Mouse (Mus musculus) small intestine, adult 2 months (tissue): ENCODE results near the gene Plscr2. TPM values are rescaled to one million over a fixed set of nuclear protein-coding genes. Genes with fewer than 3 reads are reported as not detected.
"Not testable (repeated sequence)": the region's sequence is repeated elsewhere in the genome, so short reads cannot be mapped to it uniquely, and the experiment has no call there.

Source experiments
- H3K27ac ChIP-seq: fragments of 200-500 bp; 2 replicates; pipeline ENCODE4 v1.5.1; 2012; ENCODE audit warnings: low read depth, low read length, control low read depth, inconsistent platforms; ENCODE audit not compliant: insufficient read depth
- H3K27me3 ChIP-seq: fragments of 200-500 bp; 2 replicates; pipeline ENCODE4 v1.6.1; 2012; ENCODE audit warnings: mild to moderate bottlenecking, moderate library complexity, low read length, inconsistent platforms; ENCODE audit not compliant: control insufficient read depth, insufficient read depth
- H3K36me3 ChIP-seq: fragments of 200-500 bp; 2 replicates; pipeline ENCODE4 v1.6.1; 2012; ENCODE audit warnings: mild to moderate bottlenecking, low read length, control low read depth, inconsistent platforms; ENCODE audit not compliant: control insufficient read depth, insufficient read depth
- H3K4me1 ChIP-seq: fragments of 200-500 bp; 2 replicates; pipeline ENCODE4 v1.6.1; 2012; ENCODE audit warnings: low read length, inconsistent platforms, mixed read lengths; ENCODE audit not compliant: control insufficient read depth, insufficient read depth, insufficient read length
- H3K4me3 ChIP-seq: fragments of 200-500 bp; 2 replicates; pipeline ENCODE4 v1.5.1; 2012; ENCODE audit warnings: low read depth, mild to moderate bottlenecking, control low read depth, inconsistent platforms, low read length, moderate library complexity
- CTCF ChIP-seq: fragments of 200-500 bp; IDR thresholded peaks from 2 replicates; pipeline ENCODE4 v1.5.1; 2012; ENCODE audit warnings: low read depth, mild to moderate bottlenecking, control low read depth, inconsistent platforms, low read length, moderate library complexity, mixed read lengths; ENCODE audit not compliant: insufficient replicate concordance, insufficient read length; ENCODE audit errors: extremely low read depth
- POLR2A ChIP-seq: fragments of 200-500 bp; IDR thresholded peaks from 2 replicates; pipeline ENCODE4 v1.6.1; 2012; ENCODE audit warnings: low read depth, mild to moderate bottlenecking, control low read depth, inconsistent platforms, low read length, moderate library complexity
- WGBS: fragments of 180-500 bp; shearing (Covaris S2); methylation state at CpG from one replicate; pipeline ENCODE4 v1.1.7; 2018; 5-methylcytosine and 5-hydroxymethylcytosine counted together
- polyA plus RNA-seq: library from polyadenylated mRNA; depleted of rRNA; stranded (reverse); fragments of >200 nt; gene quantifications from 2 replicates; pipeline ENCODE4 v1.2.3, GENCODE M21; 2012

Gene Plscr2
- polyA plus RNA-seq, 1 experiment: 0.80 TPM

DNA sequence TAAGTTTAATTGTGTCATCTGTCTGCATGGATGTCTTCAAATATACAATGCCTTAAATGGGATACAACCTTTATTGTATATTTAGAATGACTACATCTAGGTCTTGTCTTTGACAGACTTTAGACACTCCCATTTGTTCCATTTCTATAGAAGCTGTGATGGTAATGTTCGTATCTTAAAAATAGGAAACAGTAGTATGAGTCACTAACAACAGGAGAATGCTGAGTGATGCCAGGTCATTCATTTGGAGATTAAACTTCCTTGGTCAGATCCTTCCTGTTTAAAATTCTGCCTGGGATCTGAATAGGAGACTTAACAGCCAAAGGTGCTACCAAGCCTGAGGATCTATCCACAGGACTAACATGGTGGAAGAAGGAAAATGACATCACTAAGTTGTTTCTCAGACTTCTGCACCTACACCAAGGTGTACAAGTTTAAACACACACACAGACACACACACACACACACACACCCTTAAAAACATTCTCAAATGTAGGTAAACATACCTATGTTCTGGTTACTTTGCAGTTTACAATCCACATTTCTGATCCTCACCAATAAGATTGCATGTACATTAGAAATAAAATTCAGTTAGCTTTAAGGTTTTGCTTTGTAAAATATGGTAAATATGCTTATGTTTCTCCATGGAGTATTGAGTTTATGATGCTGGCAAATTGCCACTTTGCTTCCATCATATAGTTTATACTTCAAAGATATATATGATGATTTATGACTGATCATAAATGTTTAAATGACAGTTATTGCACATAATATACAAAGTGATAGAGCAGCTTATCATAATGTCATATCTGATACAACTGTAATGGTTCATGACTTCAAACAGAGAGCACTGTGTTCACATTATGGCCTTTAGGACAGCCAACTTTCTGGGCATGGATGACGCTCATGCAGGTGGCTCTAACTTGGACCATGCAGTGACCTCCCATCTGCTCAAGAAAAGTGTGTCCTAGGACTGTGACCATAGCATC, 18.5 kb downstream of the Plscr2 start:
- no peak overlapping the region for H3K27ac ChIP-seq
- WGBS: 29% methylated on average over 2 of the region's 2 CpGs
- TF ChIP-seq POLR2A (no peak), CTCF (no peak)

DNA sequence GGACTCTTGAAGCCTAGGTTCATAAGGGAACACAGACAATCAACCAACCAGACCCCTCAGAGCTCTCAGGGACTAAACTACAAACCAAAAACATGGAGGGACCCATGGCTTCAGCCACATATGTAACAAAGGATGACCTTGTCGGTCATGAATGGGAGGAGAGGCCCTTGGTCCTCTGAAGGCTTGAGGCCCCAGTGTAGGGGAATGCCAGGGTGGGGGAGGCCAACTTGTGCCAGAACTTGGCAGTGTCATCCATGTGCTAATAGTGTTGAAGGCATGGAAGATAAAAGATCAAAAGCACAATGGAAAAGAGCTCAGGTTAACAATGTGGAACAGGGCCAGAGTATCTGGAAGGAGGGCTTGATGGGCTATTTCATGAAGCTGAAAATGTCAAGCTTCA, 22.9 kb downstream of the Plscr2 start:
- TF ChIP-seq CTCF (no peak), POLR2A (no peak)
- Histone ChIP-seq H3K27me3 (peaks cover 6% of the 10 kb centered on the region), H3K4me1 (no peaks in the 10 kb centered on the region), H3K27ac (no peak overlapping the region), H3K4me3 (no peak overlapping the region), H3K36me3 (no peaks in the 10 kb centered on the region)
- 71% methylated on average over 1 of the region's 1 CpGs for WGBS

More for the DNA sequence above, 18.5 kb downstream of the Plscr2 start:
- Histone ChIP-seq H3K4me1 (no peaks in the 10 kb centered on the region), H3K27me3 (peaks cover 13% of the 10 kb centered on the region), H3K36me3 (no peaks in the 10 kb centered on the region), H3K4me3 (no peak overlapping the region)

DNA sequence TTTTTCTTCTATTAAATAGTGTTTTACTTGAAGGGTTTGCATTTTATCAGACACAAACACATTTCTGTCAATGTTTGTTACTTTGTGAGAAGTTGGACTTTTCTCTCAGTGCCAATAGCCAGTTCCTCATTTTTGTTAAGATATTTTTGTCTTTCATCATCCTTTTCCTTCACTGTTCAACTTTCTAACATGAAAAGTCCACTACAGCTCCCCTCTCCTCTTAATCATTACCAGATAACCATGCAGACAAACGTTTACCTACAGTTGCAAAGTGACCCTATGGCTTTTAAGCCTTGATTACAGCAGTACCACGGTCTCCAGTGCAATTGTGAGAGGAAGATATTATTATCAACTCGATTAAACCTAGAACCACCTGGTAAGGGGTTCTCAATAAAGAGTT, 25.8 kb downstream of the Plscr2 start:
- Histone ChIP-seq H3K27ac (no peak overlapping the region), H3K4me3 (no peak overlapping the region), H3K36me3 (no peaks in the 10 kb centered on the region), H3K4me1 (peaks cover 7% of the 10 kb centered on the region; the same call in 1 of the 2 replicates), H3K27me3 (peaks cover 6% of the 10 kb centered on the region)
- no peak for TF ChIP-seq POLR2A
- no peak for TF ChIP-seq CTCF
- WGBS: 48% methylated on average over 3 of the region's 3 CpGs

- H3K27me3 ChIP-seq: no peaks in the 10 kb centered on the region; the same call in 1 of the 2 replicates
- H3K4me3 ChIP-seq: no peak overlapping the region
- H3K36me3 ChIP-seq: no peaks in the 10 kb centered on the region
- 29% methylated on average over 8 of the region's 8 CpGs for WGBS
- H3K4me1 ChIP-seq: peaks cover 7% of the 10 kb centered on the region; the same call in 1 of the 2 replicates
- TF ChIP-seq POLR2A (no peak), CTCF (no peak)
- H3K27ac ChIP-seq: peak overlapping the region; percentile 40
Observed at GRCm38 (mm10) chr9:92305075-92305474, 29.7 kb downstream of the Plscr2 start.

DNA sequence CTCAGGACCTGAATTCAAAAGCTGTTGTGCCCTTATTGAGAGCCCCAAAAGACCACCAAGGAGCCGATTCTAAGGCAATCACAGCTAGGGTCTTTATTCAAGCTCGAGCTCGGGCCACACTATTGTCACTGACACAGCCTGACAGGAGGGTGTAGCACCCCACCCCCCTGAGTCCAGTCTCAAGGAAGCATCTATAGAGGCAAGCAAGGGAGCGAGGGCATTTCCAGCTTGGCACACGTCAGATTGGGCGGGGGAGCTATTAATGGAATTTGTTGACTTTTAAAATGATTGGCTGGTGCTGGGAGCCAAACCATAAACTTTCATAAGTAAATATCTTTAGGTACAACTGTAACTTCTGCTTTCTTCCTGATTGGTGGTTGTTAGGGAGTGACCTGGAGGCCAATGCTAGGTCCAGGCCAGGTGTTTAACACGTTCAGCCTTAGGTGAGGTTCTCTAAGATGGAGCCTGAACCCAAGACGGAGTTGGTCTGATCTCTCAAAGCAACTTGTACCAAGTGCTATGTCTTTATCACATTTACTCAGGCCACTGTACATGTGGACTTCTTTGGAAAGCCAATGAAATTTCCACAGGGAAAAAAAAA, 30.3 kb downstream of the Plscr2 start:
- peak overlapping the region; percentile 40; the same call in 1 of the 2 replicates for H3K27ac ChIP-seq
- H3K4me1 ChIP-seq: peaks cover 7% of the 10 kb centered on the region; the same call in 1 of the 2 replicates
- TF ChIP-seq CTCF (no peak), POLR2A (no peak)
- H3K36me3 ChIP-seq: no peaks in the 10 kb centered on the region
- no peaks in the 10 kb centered on the region; the same call in 1 of the 2 replicates for H3K27me3 ChIP-seq
- no peak overlapping the region for H3K4me3 ChIP-seq
- 39% methylated on average over 8 of the region's 8 CpGs for WGBS

- TF ChIP-seq CTCF: no peak
- TF ChIP-seq POLR2A: no peak
- Histone ChIP-seq H3K27me3 (no peaks in the 10 kb centered on the region), H3K36me3 (no peaks in the 10 kb centered on the region), H3K4me1 (peaks cover 7% of the 10 kb centered on the region; the same call in 1 of the 2 replicates), H3K4me3 (no peak within 1 kb of the TSS), H3K27ac (no peak within 1 kb of the TSS)
- 91% methylated on average over 1 of the region's 1 CpGs for WGBS
Observed at GRCm38 (mm10) chr9:92309077-92309476, 33.7 kb downstream of the Plscr2 start, which contains the start of gene 1700057G04Rik. 1700057G04Rik (plus strand) TSS chr9:92309377.

GRCm38 (mm10) chr9:92316791-92317190, 41.4 kb downstream of the Plscr2 start:
- no peaks in the 10 kb centered on the region for H3K36me3 ChIP-seq
- no peaks in the 10 kb centered on the region for H3K27me3 ChIP-seq
- H3K27ac ChIP-seq: no peak overlapping the region
- no peak overlapping the region for H3K4me3 ChIP-seq
- WGBS: 81% methylated on average over 3 of the region's 3 CpGs
- TF ChIP-seq POLR2A (no peak), CTCF (no peak)
- no peaks in the 10 kb centered on the region for H3K4me1 ChIP-seq

DNA sequence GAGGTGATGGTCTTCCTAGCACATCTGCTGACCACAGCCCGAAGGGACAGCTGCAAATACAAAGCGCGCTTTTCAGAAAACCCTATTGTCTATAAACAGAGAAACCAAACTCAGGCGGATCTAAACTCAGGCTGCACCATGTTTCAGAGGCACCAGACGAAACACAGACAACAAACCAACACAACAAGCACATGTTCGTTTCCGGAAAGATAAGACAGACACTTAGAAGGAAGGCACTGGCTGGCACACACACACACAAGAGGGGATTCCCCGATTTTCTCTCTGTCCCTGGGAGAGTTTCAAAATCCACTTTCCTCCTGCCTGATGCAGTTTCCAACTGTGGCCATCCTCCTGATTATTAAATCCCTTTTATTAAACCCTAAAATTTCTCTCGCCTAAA, 50.5 kb downstream of the Plscr2 start:
- H3K4me3 ChIP-seq, H3K36me3 ChIP-seq, H3K27ac ChIP-seq, H3K27me3 ChIP-seq, H3K4me1 ChIP-seq: not testable (repeated sequence)
- WGBS: 80% methylated on average over 9 of the region's 9 CpGs
